Mouse (Mus musculus) liver, embryonic 14.5 days (tissue): ENCODE data around the gene Dhrs9.

Experiments used
- CTCF ChIP-seq: IDR thresholded peaks from 2 replicates; pipeline ENCODE4 v1.5.1; 2016; ENCODE audit warnings: antibody characterized with exemption, low read depth, control low read depth
- EP300 ChIP-seq: IDR thresholded peaks from 2 replicates; pipeline ENCODE4 v1.6.1; 2016; ENCODE audit warnings: antibody characterized with exemption, low read depth

DNA sequence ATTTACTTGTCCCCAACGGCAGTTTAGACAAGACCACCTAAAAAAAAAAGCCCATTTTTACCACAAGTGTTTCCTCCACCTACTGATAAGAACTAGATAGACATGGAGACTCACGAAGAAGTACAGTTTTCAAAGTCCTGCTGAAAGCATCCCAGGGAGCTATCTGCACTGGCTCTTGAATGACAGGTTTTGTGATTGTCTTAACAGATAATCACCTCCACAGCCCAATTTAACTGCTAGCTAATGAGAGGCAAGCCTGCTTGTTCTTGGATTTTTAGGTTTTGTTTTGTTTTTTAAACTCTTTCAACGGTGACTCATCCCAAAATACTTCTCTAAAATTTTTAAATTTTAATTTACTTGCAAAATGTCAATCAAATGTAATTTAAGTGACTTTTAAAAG is 61.4 kb downstream of the Dhrs9 start:
- TF ChIP-seq EP300 (no peak), CTCF (no peak)
